15 mouse cellular contexts compared by ENCODE assay signal in genomic region chr3:154755225-154755624, GRCm38 (mm10).
"Had no signal": no experiment of that assay in that cellular context is flagged by ENCODE, and none has a peak within 500 bp of the region (broad histone marks: within the 10 kb centered on the region; RNA-seq: fewer than 3 reads in every experiment).

No protein-coding gene starts in this region.

- H3K36me3 ChIP-seq: midbrain, embryonic 10.5 days; midbrain, embryonic 12.5 days; neural tube, embryonic 12.5 days had no signal

- H3K4me3 ChIP-seq: midbrain, embryonic 10.5 days; midbrain, embryonic 12.5 days; neural tube, embryonic 12.5 days had no signal

- ATAC-seq: midbrain, embryonic 16.5 days had no signal

- H3K27ac ChIP-seq: midbrain, embryonic 10.5 days; midbrain, embryonic 12.5 days; neural tube, embryonic 12.5 days had no signal

- DNase-seq: lung, adult 18-20 months; lung, postnatal 10 days; lung, postnatal 4 days; midbrain, embryonic 14.5 days; right cerebral cortex, postnatal 25 days; right cerebral cortex, postnatal 4 days; spleen, adult 18-20 months; thymus, adult 18-20 months; thymus, postnatal 14 days; thymus, postnatal 36 days had no signal

- H3K9me3 ChIP-seq: midbrain, embryonic 10.5 days; midbrain, embryonic 12.5 days; neural tube, embryonic 12.5 days had no signal

- H3K4me1 ChIP-seq: midbrain, embryonic 12.5 days had no signal

- H3K27me3 ChIP-seq: midbrain, embryonic 12.5 days; neural tube, embryonic 12.5 days had no signal

- H3K4me2 ChIP-seq: lung, embryonic 14.5 days; midbrain, embryonic 12.5 days; neural tube, embryonic 12.5 days had no signal

- H3K9ac ChIP-seq: lung, embryonic 14.5 days; midbrain, embryonic 12.5 days; neural tube, embryonic 12.5 days had no signal
